Mouse (Mus musculus) kidney, postnatal 0 days (tissue): ENCODE results near the gene Hoxa11. TPM values are rescaled to one million over a fixed set of nuclear protein-coding genes. Genes with fewer than 3 reads are reported as not detected.
A peak's percentile ranks its signal among the peaks of the same experiment; 100 is the strongest.

Experiments
- ATAC-seq: fragments of 200-750 bp; cut with Nextera tagmentation; replicated peaks from 2 replicates; pipeline ENCODE4 v1.8.0; 2017; ENCODE audit warnings: low read depth, moderate number of reproducible peaks, moderate TSS enrichment, moderate library complexity; ENCODE audit not compliant: low FRiP score
- DNase-seq: peaks from one replicate; pipeline ENCODE4 v3.0.0-alpha.2; 2016; ENCODE audit warnings: low spot score
- H3K27ac ChIP-seq: fragments of 300-500 bp; sonication (generic); 2 replicates; pipeline ENCODE4 v1.5.1; 2014; ENCODE audit warnings: mild to moderate bottlenecking
- H3K27me3 ChIP-seq: fragments of 300-500 bp; sonication (generic); 2 replicates; pipeline ENCODE4 v1.6.1; 2014; ENCODE audit warnings: low read length, mixed read lengths; ENCODE audit not compliant: insufficient read depth
- H3K36me3 ChIP-seq: fragments of 300-500 bp; sonication (generic); 2 replicates; pipeline ENCODE4 v1.6.1; 2014; ENCODE audit warnings: low read length, mixed read lengths; ENCODE audit not compliant: insufficient read depth
- H3K4me1 ChIP-seq: fragments of 300-500 bp; sonication (generic); replicated peaks from 2 replicates; pipeline ENCODE4 v1.6.1; 2014; ENCODE audit warnings: antibody characterized with exemption, low read length, mixed read lengths; ENCODE audit not compliant: insufficient read depth
- H3K4me2 ChIP-seq: fragments of 300-500 bp; sonication (generic); 2 replicates; pipeline ENCODE4 v1.6.1; 2014; ENCODE audit warnings: mild to moderate bottlenecking, low read length, moderate library complexity, mixed read lengths
- H3K4me3 ChIP-seq: fragments of 300-500 bp; sonication (generic); replicated peaks from 2 replicates; pipeline ENCODE4 v1.5.1; 2014; ENCODE audit warnings: low read depth, low read length
- H3K9ac ChIP-seq: fragments of 300-500 bp; sonication (generic); 2 replicates; pipeline ENCODE4 v1.6.1; 2014; ENCODE audit warnings: low read depth, low read length
- H3K9me3 ChIP-seq: fragments of 300-500 bp; sonication (generic); replicated peaks from 2 replicates; pipeline ENCODE4 v1.6.1; 2016; ENCODE audit warnings: low read length, inconsistent platforms, mixed read lengths
- CTCF ChIP-seq: IDR thresholded peaks from 2 replicates; pipeline ENCODE4 v1.5.1; 2016; ENCODE audit warnings: antibody characterized with exemption, low read depth, mild to moderate bottlenecking, moderate library complexity
- WGBS: fragments of 180-500 bp; shearing (Covaris S2); extraction: QIAGEN DNeasy Blood & Tissue Kit; methylation state at CpG from one replicate; pipeline ENCODE4 v1.1.7; 2014; 5-methylcytosine and 5-hydroxymethylcytosine counted together
- polyA plus RNA-seq: library from polyadenylated mRNA; unstranded; fragments of >200 nt; fragmentation: Nextera tagmentation; extraction: Ambion mirVana; gene quantifications from 2 replicates; pipeline ENCODE4 v1.2.1, GENCODE M21; 2015

Gene Hoxa11
- polyA plus RNA-seq, 1 experiment from 2014 or later = 27.7 TPM

DNA sequence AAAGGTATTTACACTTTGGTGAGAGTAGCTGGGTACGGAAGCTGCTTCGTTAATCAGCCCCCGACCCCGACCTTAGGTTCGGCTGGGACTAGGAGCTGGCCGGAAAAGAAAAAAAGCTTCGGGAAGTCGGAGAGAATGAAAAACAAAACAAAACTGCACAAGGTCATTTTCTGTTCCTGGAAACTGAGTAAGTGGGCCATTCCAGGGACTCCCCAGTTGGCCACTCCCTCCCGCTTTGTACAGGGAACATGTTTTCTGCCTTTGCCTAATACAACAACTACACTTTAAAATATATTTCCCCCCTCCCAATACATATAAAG is 21.0 kb upstream of the Hoxa11 start:
- Histone ChIP-seq H3K27ac (no peak overlapping the region), H3K36me3 (no peaks in the 10 kb centered on the region), H3K4me3 (no peak overlapping the region), H3K9me3 (no peaks in the 10 kb centered on the region), H3K9ac (no peak overlapping the region), H3K4me1 (no peaks in the 10 kb centered on the region), H3K27me3 (peaks cover 94% of the 10 kb centered on the region), H3K4me2 (no peak overlapping the region)
- TF ChIP-seq CTCF = no peak
- WGBS = under 1% methylated on average over 9 of the region's 9 CpGs
- ATAC-seq = no peak
- no peak for DNase-seq

DNA sequence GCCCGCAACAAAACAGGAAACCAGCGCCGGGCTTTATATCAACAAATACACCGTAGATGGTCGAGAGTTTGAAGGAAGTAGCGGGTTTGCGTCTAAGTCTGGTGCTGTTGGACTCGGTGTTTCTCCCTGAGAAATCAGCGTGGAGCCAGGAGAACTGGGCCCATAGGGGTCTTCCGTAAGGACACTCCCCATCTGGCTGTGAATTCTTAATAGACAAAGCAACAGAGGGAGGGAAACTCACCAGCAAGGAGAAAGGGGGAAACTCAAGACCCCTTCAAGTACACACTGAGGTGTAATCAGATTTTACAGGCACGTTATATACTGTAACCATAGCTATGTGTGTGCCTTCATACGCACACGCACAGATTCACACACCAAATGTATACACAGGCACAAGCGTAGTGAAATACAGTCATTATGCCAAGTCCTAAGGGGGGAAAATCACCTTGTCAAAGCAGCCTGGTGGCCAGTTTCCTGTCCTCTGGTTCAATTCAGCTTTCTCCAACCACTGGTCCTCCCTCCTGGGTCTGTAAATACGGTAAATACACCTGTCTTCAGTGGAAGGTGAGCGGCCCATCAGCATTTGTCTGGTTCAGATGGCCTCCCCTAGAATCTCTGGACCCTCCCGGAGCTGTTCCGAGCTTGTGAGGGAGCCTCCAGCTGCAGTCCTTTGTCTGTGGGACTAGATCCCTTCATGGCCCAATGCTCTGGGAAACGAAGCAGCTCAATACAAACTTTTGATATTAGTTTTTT is 20.5 kb upstream of the Hoxa11 start:
- TF ChIP-seq CTCF = no peak

DNA sequence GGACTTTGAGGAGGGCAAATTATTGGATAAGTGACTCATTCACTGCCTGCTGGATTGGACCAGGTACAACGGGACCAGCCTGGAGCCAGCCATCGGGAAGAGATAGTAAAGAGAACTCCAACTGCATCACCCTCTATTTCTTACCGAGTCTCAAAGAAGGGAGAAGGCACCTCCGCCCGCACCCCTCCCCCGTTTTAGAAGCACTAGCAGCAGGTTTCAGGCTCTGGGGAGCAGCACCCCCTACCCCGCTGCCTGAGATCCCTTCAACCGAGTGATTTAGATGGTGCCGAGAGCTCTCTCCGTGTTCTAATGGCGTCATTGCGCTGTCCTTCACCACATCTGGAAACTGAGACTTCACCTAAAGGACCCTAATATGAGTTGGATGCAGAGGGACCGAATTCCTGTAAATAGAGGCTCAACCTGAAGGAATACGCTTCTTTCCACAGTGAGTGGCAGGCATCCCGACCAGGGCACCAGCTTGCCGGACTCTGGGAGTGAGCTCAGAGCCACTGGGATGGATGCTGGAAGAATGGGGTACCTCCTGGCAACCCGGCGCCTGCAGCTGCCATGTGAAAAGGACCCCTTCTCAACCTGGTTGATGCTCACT is 19.8 kb upstream of the Hoxa11 start:
- no peak for TF ChIP-seq CTCF
- no peaks in the 10 kb centered on the region for H3K36me3 ChIP-seq

More for the DNA sequence above, 20.5 kb upstream of the Hoxa11 start:
- peak; percentile 37 for DNase-seq
- Histone ChIP-seq H3K27me3 (peaks cover 92% of the 10 kb centered on the region), H3K9ac (no peak overlapping the region), H3K4me3 (no peak overlapping the region), H3K27ac (no peak overlapping the region), H3K36me3 (no peaks in the 10 kb centered on the region), H3K9me3 (no peaks in the 10 kb centered on the region), H3K4me2 (no peak overlapping the region), H3K4me1 (no peaks in the 10 kb centered on the region)
- ATAC-seq = no peak
- WGBS = 6% methylated on average over 19 of the region's 19 CpGs

DNA sequence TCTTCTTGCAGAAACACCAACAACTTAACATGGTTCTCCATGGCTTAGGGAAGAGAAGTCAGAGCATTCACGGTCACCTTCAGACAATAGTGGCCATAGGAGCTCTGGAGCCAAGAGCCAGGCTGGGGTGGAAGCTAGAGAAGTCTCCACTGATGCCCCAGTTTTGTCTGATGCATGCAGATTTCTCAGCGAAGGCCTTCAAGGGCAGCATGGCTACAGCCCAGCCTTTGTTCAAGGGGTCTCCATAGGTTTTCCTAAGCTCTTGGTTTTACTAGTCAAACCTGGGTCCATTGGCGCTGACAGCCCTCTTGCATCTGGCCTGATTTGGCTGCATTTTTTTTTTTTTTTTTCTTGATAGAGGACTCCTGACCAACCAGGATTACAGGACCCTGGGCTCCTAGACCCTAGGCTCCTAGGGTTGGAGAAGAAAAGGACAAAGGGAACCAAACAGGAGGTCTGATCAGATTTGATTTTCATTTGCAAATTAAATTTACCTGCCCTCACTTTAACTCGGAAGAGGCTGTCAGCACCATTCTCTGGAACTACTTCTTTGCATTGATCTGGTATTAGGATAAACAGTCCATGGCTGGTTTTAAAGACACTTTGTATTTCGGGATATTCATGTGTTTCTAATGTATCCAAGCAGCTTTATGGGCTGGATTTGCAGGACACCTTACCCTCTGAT is 18.6 kb upstream of the Hoxa11 start:
- no peaks in the 10 kb centered on the region for H3K9me3 ChIP-seq
- H3K9ac ChIP-seq = no peak overlapping the region
- DNase-seq = peak; percentile 7
- 9% methylated on average over 5 of the region's 5 CpGs for WGBS
- H3K36me3 ChIP-seq = no peaks in the 10 kb centered on the region
- H3K4me3 ChIP-seq = no peak overlapping the region
- no peak overlapping the region for H3K4me2 ChIP-seq
- no peak for TF ChIP-seq CTCF
- H3K27ac ChIP-seq = no peak overlapping the region
- H3K4me1 ChIP-seq = no peaks in the 10 kb centered on the region; the same call in 1 of the 2 replicates
- peaks cover 81% of the 10 kb centered on the region for H3K27me3 ChIP-seq
- no peak for ATAC-seq

More for the DNA sequence above, 19.8 kb upstream of the Hoxa11 start:
- H3K27ac ChIP-seq = no peak overlapping the region
- peaks cover 88% of the 10 kb centered on the region for H3K27me3 ChIP-seq
- H3K9me3 ChIP-seq = no peaks in the 10 kb centered on the region
- H3K9ac ChIP-seq = no peak overlapping the region
- no peak for DNase-seq
- no peak overlapping the region for H3K4me3 ChIP-seq
- WGBS = 6% methylated on average over 18 of the region's 18 CpGs
- ATAC-seq = no peak
- no peaks in the 10 kb centered on the region; the same call in 1 of the 2 replicates for H3K4me1 ChIP-seq
- H3K4me2 ChIP-seq = no peak overlapping the region

DNA sequence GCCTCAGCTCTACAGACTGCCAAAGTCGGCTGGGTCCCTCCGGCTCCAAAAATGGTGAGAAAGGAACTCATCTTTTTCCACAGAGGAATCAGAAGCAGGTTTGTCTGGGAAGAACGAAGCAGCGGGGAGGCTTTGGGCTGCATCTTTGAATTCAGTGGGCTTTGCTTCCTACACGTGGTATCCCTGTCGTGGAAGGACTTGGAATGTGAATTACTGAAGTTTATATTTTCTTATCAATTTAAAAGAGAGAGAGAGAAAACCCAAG is 17.6 kb upstream of the Hoxa11 start:
- ATAC-seq = no peak
- H3K9ac ChIP-seq = no peak overlapping the region
- H3K36me3 ChIP-seq = no peaks in the 10 kb centered on the region
- WGBS = 5% methylated on average over 6 of the region's 6 CpGs
- no peaks in the 10 kb centered on the region for H3K9me3 ChIP-seq
- peaks cover 80% of the 10 kb centered on the region for H3K27me3 ChIP-seq
- no peak overlapping the region for H3K27ac ChIP-seq
- peak; percentile 3 for DNase-seq
- no peak for TF ChIP-seq CTCF
- H3K4me1 ChIP-seq = no peaks in the 10 kb centered on the region; the same call in 1 of the 2 replicates
- H3K4me2 ChIP-seq = no peak overlapping the region
- no peak overlapping the region for H3K4me3 ChIP-seq

DNA sequence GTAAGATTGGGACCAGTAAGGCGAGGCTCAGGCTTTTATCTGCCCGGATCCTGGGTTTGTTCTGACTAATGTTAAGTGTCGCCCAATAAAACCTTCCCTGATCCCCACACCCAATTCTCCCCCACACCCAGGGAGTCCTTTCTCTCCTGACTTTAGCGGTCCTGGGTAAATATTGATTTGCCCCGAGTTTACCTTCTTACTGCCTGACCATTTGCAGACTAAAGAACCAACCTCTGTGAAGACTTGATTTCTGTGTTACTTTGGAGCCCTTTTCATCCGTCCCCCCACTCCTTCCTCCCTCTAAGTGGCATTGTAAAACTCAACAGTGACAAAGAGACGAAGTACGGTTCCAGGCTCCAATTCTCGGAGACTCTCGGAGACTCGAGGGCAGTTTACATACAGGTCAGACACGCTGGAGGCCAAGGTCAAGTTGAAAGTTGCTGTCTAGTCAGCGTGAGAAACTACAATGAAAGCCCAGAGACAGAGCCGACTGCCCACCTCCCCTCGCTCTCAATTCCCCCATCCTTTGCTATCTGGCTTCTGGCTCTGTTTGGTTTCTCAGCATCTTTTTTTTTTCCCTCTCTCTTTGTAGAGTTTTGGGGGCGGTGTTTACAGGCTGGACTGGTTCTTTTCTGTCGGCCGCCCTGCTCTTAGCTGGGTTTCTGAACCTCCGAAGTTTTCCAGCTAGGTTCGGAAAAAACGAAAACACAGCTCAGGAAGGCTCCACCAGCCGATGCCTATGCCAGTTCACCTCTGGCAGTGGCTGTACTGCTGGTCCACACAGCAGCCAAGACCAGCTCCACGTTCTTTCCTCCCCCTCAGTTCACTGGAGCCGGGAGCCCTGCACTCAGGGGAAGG is 17.1 kb upstream of the Hoxa11 start:
- WGBS = 4% methylated on average over 24 of the region's 24 CpGs
- no peaks in the 10 kb centered on the region for H3K36me3 ChIP-seq
- H3K4me2 ChIP-seq = no peak overlapping the region
- no peaks in the 10 kb centered on the region for H3K9me3 ChIP-seq
- ATAC-seq = no peak
- H3K27me3 ChIP-seq = peaks cover 78% of the 10 kb centered on the region
- no peak overlapping the region for H3K27ac ChIP-seq
- no peak overlapping the region for H3K9ac ChIP-seq
- H3K4me1 ChIP-seq = no peaks in the 10 kb centered on the region; the same call in 1 of the 2 replicates
- peak; percentile 8 for DNase-seq
- no peak for TF ChIP-seq CTCF
- no peak overlapping the region for H3K4me3 ChIP-seq
